Mouse (Mus musculus): Measurements from ENCODE around the gene Hip1r. TPM values are rescaled to one million over a fixed set of nuclear protein-coding genes. Genes with fewer than 3 reads are reported as not detected.

Hip1r gene
- polyA plus RNA-seq, 1 experiment from 2014 or later: 19.0 TPM

GRCm38 (mm10) chr5:124021148-124021547 is 47.7 kb downstream of the Hip1r start:
- 0 out of 2 replicates have a peak overlapping the region, but pooled peaks have one; percentile 6 for H3K27ac ChIP-seq
- no peak for ATAC-seq
- H3K9ac ChIP-seq (replicated peaks): no peak overlapping the region
- 95% methylated on average over 11 of the region's 11 CpGs for WGBS
- no peaks in the 10 kb centered on the region for H3K9me3 ChIP-seq
- H3K36me3 ChIP-seq: 0 out of 2 replicates have a peak, but pooled peaks cover 8% of the 10 kb centered on the region
- no peak overlapping the region for H3K4me3 ChIP-seq (replicated peaks)
- H3K4me1 ChIP-seq (replicated peaks): peaks cover 89% of the 10 kb centered on the region
- no peak overlapping the region for H3K4me2 ChIP-seq (replicated peaks)
- no peaks in the 10 kb centered on the region for H3K27me3 ChIP-seq

- Histone ChIP-seq H3K4me2 (replicated peaks) (no peak overlapping the region), H3K27ac (no peak overlapping the region), H3K4me3 (replicated peaks) (no peak overlapping the region), H3K27me3 (no peaks in the 10 kb centered on the region), H3K36me3 (0 out of 2 replicates have a peak, but pooled peaks cover 8% of the 10 kb centered on the region), H3K9ac (replicated peaks) (no peak overlapping the region), H3K9me3 (no peaks in the 10 kb centered on the region), H3K4me1 (replicated peaks) (peaks cover 89% of the 10 kb centered on the region)
- 73% methylated on average over 11 of the region's 11 CpGs for WGBS
- no peak for ATAC-seq
Measured at GRCm38 (mm10) chr5:124021701-124022100, 48.3 kb downstream of the Hip1r start.

GRCm38 (mm10) chr5:124022365-124022764 is 48.9 kb downstream of the Hip1r start:
- WGBS: 85% methylated on average over 7 of the region's 7 CpGs

GRCm38 (mm10) chr5:124024677-124025076 is 51.2 kb downstream of the Hip1r start:
- H3K4me3 ChIP-seq (replicated peaks): no peak overlapping the region
- no peaks in the 10 kb centered on the region for H3K9me3 ChIP-seq
- H3K9ac ChIP-seq (replicated peaks): peak overlapping the region; percentile 28; the same call in 1 of the 2 replicates
- WGBS: 33% methylated on average over 6 of the region's 6 CpGs
- H3K27ac ChIP-seq: peak overlapping the region; percentile 78
- 0 out of 2 replicates have a peak, but pooled peaks cover 11% of the 10 kb centered on the region for H3K36me3 ChIP-seq
- peak overlapping the region; percentile 22 for H3K4me2 ChIP-seq (replicated peaks)
- peaks cover 88% of the 10 kb centered on the region for H3K4me1 ChIP-seq (replicated peaks)
- ATAC-seq: peak; percentile 53
- H3K27me3 ChIP-seq: no peaks in the 10 kb centered on the region

More at GRCm38 (mm10) chr5:124022365-124022764, 48.9 kb downstream of the Hip1r start:
- Histone ChIP-seq H3K4me1 (replicated peaks) (peaks cover 87% of the 10 kb centered on the region), H3K36me3 (0 out of 2 replicates have a peak, but pooled peaks cover 8% of the 10 kb centered on the region), H3K27me3 (no peaks in the 10 kb centered on the region), H3K9me3 (no peaks in the 10 kb centered on the region), H3K4me3 (replicated peaks) (no peak overlapping the region), H3K4me2 (replicated peaks) (no peak overlapping the region), H3K9ac (replicated peaks) (no peak overlapping the region), H3K27ac (no peak overlapping the region)
- no peak for ATAC-seq

- Histone ChIP-seq H3K27me3 (no peaks in the 10 kb centered on the region), H3K4me1 (replicated peaks) (peaks cover 88% of the 10 kb centered on the region), H3K27ac (peak overlapping the region; percentile 78), H3K4me3 (replicated peaks) (no peak overlapping the region), H3K9me3 (no peaks in the 10 kb centered on the region), H3K36me3 (0 out of 2 replicates have a peak, but pooled peaks cover 11% of the 10 kb centered on the region), H3K4me2 (replicated peaks) (peak overlapping the region; percentile 22; the same call in 1 of the 2 replicates), H3K9ac (replicated peaks) (peak overlapping the region; percentile 44; the same call in 1 of the 2 replicates)
- ATAC-seq: no peak
- 44% methylated on average over 9 of the region's 9 CpGs for WGBS
Measured at GRCm38 (mm10) chr5:124025146-124025545, 51.7 kb downstream of the Hip1r start.

GRCm38 (mm10) chr5:124025587-124026441 is 52.4 kb downstream of the Hip1r start:
- peak overlapping the region; percentile 78 for H3K27ac ChIP-seq
- peaks cover 90% of the 10 kb centered on the region for H3K4me1 ChIP-seq (replicated peaks)
- H3K9me3 ChIP-seq: no peaks in the 10 kb centered on the region
- H3K36me3 ChIP-seq: 0 out of 2 replicates have a peak, but pooled peaks cover 11% of the 10 kb centered on the region
- no peak for ATAC-seq
- H3K9ac ChIP-seq (replicated peaks): 0 out of 2 replicates have a peak overlapping the region, but pooled peaks have one; percentile 44
- no peak overlapping the region; the same call in 1 of the 2 replicates for H3K4me2 ChIP-seq (replicated peaks)
- 87% methylated on average over 15 of the region's 15 CpGs for WGBS
- H3K27me3 ChIP-seq: no peaks in the 10 kb centered on the region
- no peak overlapping the region for H3K4me3 ChIP-seq (replicated peaks)

GRCm38 (mm10) chr5:124026568-124026967 is 53.1 kb downstream of the Hip1r start:
- Histone ChIP-seq H3K27me3 (no peaks in the 10 kb centered on the region), H3K9me3 (no peaks in the 10 kb centered on the region), H3K4me1 (replicated peaks) (peaks cover 91% of the 10 kb centered on the region), H3K4me3 (replicated peaks) (no peak overlapping the region), H3K9ac (replicated peaks) (no peak overlapping the region), H3K36me3 (0 out of 2 replicates have a peak, but pooled peaks cover 6% of the 10 kb centered on the region), H3K27ac (no peak overlapping the region), H3K4me2 (replicated peaks) (no peak overlapping the region)
- 53% methylated on average over 5 of the region's 5 CpGs for WGBS
- no peak for ATAC-seq

- H3K9me3 ChIP-seq: no peaks in the 10 kb centered on the region
- H3K27me3 ChIP-seq: no peaks in the 10 kb centered on the region
- H3K9ac ChIP-seq (replicated peaks): peak overlapping the region; percentile 44
- H3K4me1 ChIP-seq (replicated peaks): peaks cover 79% of the 10 kb centered on the region
- ATAC-seq: no peak
- H3K4me3 ChIP-seq (replicated peaks): peak overlapping the region; percentile 8
- peak overlapping the region; percentile 71 for H3K27ac ChIP-seq
- WGBS: 36% methylated on average over 19 of the region's 19 CpGs
- H3K4me2 ChIP-seq (replicated peaks): peak overlapping the region; percentile 84
- 0 out of 2 replicates have a peak, but pooled peaks cover 3% of the 10 kb centered on the region for H3K36me3 ChIP-seq
Measured at GRCm38 (mm10) chr5:124027702-124028470, 54.5 kb downstream of the Hip1r start.

- Histone ChIP-seq H3K36me3 (0 out of 2 replicates have a peak, but pooled peaks cover 3% of the 10 kb centered on the region), H3K4me1 (replicated peaks) (peaks cover 71% of the 10 kb centered on the region), H3K27me3 (no peaks in the 10 kb centered on the region), H3K9ac (replicated peaks) (peak overlapping the region; percentile 44), H3K27ac (peak overlapping the region; percentile 71; the same call in 1 of the 2 replicates), H3K4me2 (replicated peaks) (peak overlapping the region; percentile 84), H3K4me3 (replicated peaks) (peak overlapping the region; percentile 8; the same call in 1 of the 2 replicates), H3K9me3 (no peaks in the 10 kb centered on the region)
- no peak for ATAC-seq
- WGBS: 54% methylated on average over 7 of the region's 7 CpGs
Measured at GRCm38 (mm10) chr5:124028680-124029079, 55.3 kb downstream of the Hip1r start.

GRCm38 (mm10) chr5:124029220-124030035 is 56.0 kb downstream of the Hip1r start:
- no peaks in the 10 kb centered on the region for H3K9me3 ChIP-seq
- no peak for ATAC-seq
- peak overlapping the region; percentile 93; the same call in 1 of the 2 replicates for H3K27ac ChIP-seq
- 93% methylated on average over 19 of the region's 19 CpGs for WGBS
- H3K36me3 ChIP-seq: 0 out of 2 replicates have a peak, but pooled peaks cover 3% of the 10 kb centered on the region
- H3K9ac ChIP-seq (replicated peaks): peak overlapping the region; percentile 99; the same call in 1 of the 2 replicates
- H3K27me3 ChIP-seq: no peaks in the 10 kb centered on the region
- peaks cover 64% of the 10 kb centered on the region for H3K4me1 ChIP-seq (replicated peaks)
- H3K4me3 ChIP-seq (replicated peaks): peak overlapping the region; percentile 96
- H3K4me2 ChIP-seq (replicated peaks): peak overlapping the region; percentile 84
